Mouse (Mus musculus) kidney, adult 11 months (tissue): ENCODE results near the gene Adamts18.

Experiments used
- DNase-seq: peaks from one replicate; pipeline ENCODE4 v3.0.0; 2022

Adamts18 gene

GRCm38 (mm10) chr8:113752349-113752748 lies 96.2 kb downstream of the Adamts18 start:
- DNase-seq: no peak

- DNase-seq: no peak
Measured at GRCm38 (mm10) chr8:113735496-113736060, 113.0 kb downstream of the Adamts18 start.

GRCm38 (mm10) chr8:113725331-113725730 lies 123.2 kb downstream of the Adamts18 start:
- no peak for DNase-seq

- no peak for DNase-seq
Measured at GRCm38 (mm10) chr8:113723873-113724538, 124.5 kb downstream of the Adamts18 start.

- peak; percentile 4 for DNase-seq
Measured at GRCm38 (mm10) chr8:113721459-113721858, 127.1 kb downstream of the Adamts18 start.

GRCm38 (mm10) chr8:113704968-113705367 lies 143.6 kb downstream of the Adamts18 start:
- no peak for DNase-seq

GRCm38 (mm10) chr8:113691622-113692343 lies 156.8 kb downstream of the Adamts18 start:
- DNase-seq: no peak

- DNase-seq: no peak
Measured at GRCm38 (mm10) chr8:113688543-113688915, 160.0 kb downstream of the Adamts18 start.

GRCm38 (mm10) chr8:113687889-113688542 lies 160.5 kb downstream of the Adamts18 start:
- DNase-seq: no peak

GRCm38 (mm10) chr8:113679361-113679760 lies 169.2 kb downstream of the Adamts18 start:
- DNase-seq: no peak

- DNase-seq: no peak
Measured at GRCm38 (mm10) chr8:113676811-113677210, 171.7 kb downstream of the Adamts18 start.

GRCm38 (mm10) chr8:113675281-113675680 lies 173.3 kb downstream of the Adamts18 start:
- DNase-seq: no peak

- DNase-seq: no peak
Measured at GRCm38 (mm10) chr8:113674611-113675010, 173.9 kb downstream of the Adamts18 start.

GRCm38 (mm10) chr8:113673300-113673699 lies 175.2 kb downstream of the Adamts18 start:
- DNase-seq: no peak

GRCm38 (mm10) chr8:113672599-113673255 lies 175.8 kb downstream of the Adamts18 start:
- no peak for DNase-seq

- no peak for DNase-seq
Measured at GRCm38 (mm10) chr8:113669924-113670323, 178.6 kb downstream of the Adamts18 start.

GRCm38 (mm10) chr8:113666714-113667432 lies 181.7 kb downstream of the Adamts18 start:
- no peak for DNase-seq

GRCm38 (mm10) chr8:113665951-113666350 lies 182.6 kb downstream of the Adamts18 start:
- no peak for DNase-seq

- no peak for DNase-seq
Measured at GRCm38 (mm10) chr8:113665036-113665435, 183.5 kb downstream of the Adamts18 start.

GRCm38 (mm10) chr8:113664544-113664943 lies 184.0 kb downstream of the Adamts18 start:
- DNase-seq: peak; percentile 69

- no peak for DNase-seq
Measured at GRCm38 (mm10) chr8:113660128-113660527, 188.4 kb downstream of the Adamts18 start.

GRCm38 (mm10) chr8:113656681-113657298 lies 191.7 kb downstream of the Adamts18 start:
- DNase-seq: no peak
